Mouse (Mus musculus) E14TG2a.4 (cell line): ENCODE data around the gene Slc4a1.

Source experiments
- CTCF ChIP-seq: conservative IDR thresholded peaks from 2 replicates; pipeline ENCODE4 v1.5.1; 2014; ENCODE audit warnings: low read length
- NANOG ChIP-seq: IDR thresholded peaks from 2 replicates; pipeline ENCODE4 v1.6.1; 2014; ENCODE audit warnings: borderline replicate concordance, low read length, mixed read lengths
- POU5F1 ChIP-seq: IDR thresholded peaks from 2 replicates; pipeline ENCODE4 v1.6.1; 2014; ENCODE audit warnings: low read length, borderline replicate concordance

- TF ChIP-seq CTCF (no peak), POU5F1 (no peak), NANOG (no peak)
Observed at GRCm38 (mm10) chr11:102304141-102304540, 61.9 kb downstream of the Slc4a1 start.
